Mouse (Mus musculus) lung, adult 2 months (tissue): ENCODE results near the gene Usp12.

Source experiments
- CTCF ChIP-seq: fragments of 200-500 bp; IDR thresholded peaks from 2 replicates; pipeline ENCODE4 v1.5.1; 2011; ENCODE audit warnings: mild to moderate bottlenecking, low read length, control low read depth; ENCODE audit not compliant: insufficient read depth
- POLR2A ChIP-seq: fragments of 200-500 bp; IDR thresholded peaks from 2 replicates; pipeline ENCODE4 v1.6.1; 2011; ENCODE audit warnings: low read depth, mild to moderate bottlenecking, control low read depth, low read length, borderline replicate concordance; ENCODE audit errors: extremely low read depth

GRCm38 (mm10) chr5:146783891-146784290 lies 10.9 kb downstream of the Usp12 start:
- TF ChIP-seq POLR2A (no peak), CTCF (no peak)
